Mouse (Mus musculus) spleen, adult 10 weeks (tissue): ENCODE results near the gene Plxdc2. TPM values are rescaled to one million over a fixed set of nuclear protein-coding genes. Genes with fewer than 3 reads are reported as not detected.

ENCODE experiments used
- polyA plus RNA-seq: library from polyadenylated mRNA; stranded (reverse); fragments of 350-450 nt; fragmentation: Illumina TruSeq; extraction: RNeasy Lipid Tissue Mini Kit (QIAGEN cat#74804); gene quantifications from one replicate; pipeline ENCODE4 v1.2.3, GENCODE M21; 2015; ENCODE audit warnings: low replicate concordance; ENCODE audit not compliant: insufficient read depth

Gene Plxdc2
- 8.8 TPM for polyA plus RNA-seq

GRCm38 (mm10) chr2:16356106-16356818 is at the start of gene Plxdc2:
Gene Plxdc2 (plus strand): TSS chr2:16356304.

